Mouse (Mus musculus): ENCODE measurements at regions not wholly inside any gene's neighbourhood (a gene's known extent, or its start where the extent isn't known, plus 50 kb on each side); places are given as distances from the start of the nearest gene placed in this dataset.

- intact Hi-C loops (cut with DNase I): no loop called here
- no peak for DNase-seq (ENCODE audit: low spot score)
Measured at GRCm38 (mm10) chr11:39733434-39734076, 961.4 kb downstream of the Mat2b start.

DNA sequence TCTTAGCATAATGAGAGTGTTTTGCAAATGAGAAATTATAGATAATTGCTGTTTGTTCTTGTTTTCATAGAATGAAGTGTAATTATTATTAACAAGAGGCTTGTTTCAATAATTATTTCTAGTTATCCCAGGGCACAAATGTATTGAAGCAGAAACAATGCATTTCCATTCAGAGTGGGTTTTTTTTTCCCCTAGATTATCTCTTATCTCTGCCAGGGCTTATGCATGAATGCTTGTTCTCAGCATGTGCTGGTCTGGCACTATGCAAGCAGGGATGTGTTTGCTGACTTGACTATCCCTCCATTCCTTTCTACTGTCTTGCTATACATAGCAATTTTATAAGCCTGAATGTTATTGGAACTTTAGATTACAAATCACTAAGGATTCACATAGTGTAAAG, 971.4 kb downstream of the Mat2b start:
- no peak for DNase-seq (ENCODE audit: low spot score)
- intact Hi-C loops (cut with DNase I): no loop called here

GRCm38 (mm10) chr11:39678521-39678920, 1016.5 kb downstream of the Mat2b start:
- intact Hi-C loops (cut with DNase I): no loop called here
- no peak for DNase-seq (ENCODE audit: low spot score)

DNA sequence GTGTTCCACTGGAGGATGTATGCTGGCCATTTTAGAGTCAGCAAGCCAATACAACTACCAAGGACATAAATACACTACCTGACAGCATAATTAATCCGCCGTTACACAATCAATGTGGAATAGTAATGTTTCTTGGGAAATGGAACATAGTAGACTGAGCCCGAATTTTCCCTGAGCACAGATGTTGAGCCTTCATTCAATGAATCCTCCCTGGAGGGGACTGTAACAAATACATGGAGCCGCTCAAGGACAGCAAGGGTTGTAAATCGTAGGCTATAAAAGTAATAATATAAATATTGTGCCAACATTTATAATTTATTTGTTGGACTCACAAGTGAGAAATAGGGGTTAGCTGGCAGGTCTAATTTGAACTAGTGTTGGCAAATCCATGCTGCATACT, 1041.4 kb downstream of the Mat2b start:
- no peak for DNase-seq (ENCODE audit: low spot score)
- intact Hi-C loops (cut with DNase I): no loop called here

DNA sequence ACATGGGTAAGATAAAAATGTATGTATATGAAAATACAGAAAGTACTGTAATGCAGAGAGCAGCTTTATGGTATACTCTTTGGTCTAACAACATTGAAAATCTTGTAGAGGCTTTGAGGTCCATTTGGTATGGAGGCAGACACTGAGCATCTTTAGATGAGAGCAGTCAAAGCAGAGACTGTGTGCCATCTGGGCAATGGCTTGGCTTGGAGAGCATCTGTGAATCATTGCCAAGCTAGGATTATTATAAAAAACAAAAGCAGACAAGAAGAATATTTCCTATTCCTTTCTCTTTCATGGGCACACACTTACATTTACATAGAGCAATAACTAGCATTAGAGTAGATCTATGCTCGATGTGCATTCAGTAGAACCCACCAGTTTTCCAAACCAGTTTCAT, 1075.6 kb downstream of the Mat2b start:
- no peak for DNase-seq (ENCODE audit: low spot score)
- intact Hi-C loops (cut with DNase I): no loop called here

DNA sequence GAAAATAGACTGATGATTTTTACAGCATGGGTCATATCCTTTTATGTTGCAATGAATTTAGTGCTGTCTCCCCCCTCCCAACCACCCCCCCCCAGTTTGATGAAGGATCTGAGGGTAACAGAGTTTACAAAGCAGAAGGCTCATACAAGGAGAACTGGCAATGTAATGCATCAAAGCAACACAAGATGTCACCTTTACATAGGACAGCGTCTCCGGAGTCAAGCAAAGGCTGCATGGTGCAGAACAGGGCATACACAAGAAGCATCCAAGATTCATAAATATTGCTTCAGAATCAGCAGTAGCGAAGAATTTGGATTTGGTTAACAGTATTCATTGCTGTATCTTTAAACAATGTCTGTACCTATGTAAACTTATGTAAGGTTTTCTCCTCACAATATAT, 1079.2 kb downstream of the Mat2b start:
- intact Hi-C loops (cut with DNase I): no loop called here
- no peak for DNase-seq (ENCODE audit: low spot score)

DNA sequence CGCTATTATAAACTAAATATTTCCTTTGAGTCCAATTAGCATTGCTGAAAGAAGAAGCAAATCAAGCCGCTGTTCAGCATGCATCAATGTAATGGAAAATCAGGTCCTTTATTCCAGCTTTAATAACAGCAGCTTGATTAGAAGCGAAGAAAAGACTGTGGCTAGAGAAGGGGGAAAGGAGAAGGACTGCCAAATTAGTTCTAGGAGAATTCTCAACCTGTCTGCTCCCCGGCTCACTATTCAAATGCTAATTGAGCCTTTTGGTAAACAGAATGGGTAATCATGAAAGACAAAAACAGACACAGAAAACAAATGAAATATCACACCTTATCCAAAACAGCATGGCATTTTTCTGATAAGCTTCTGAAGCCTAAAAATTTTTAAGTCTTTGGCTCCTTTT, 1098.5 kb downstream of the Mat2b start:
- no peak for DNase-seq (ENCODE audit: low spot score)
- intact Hi-C loops (cut with DNase I): no loop called here

GRCm38 (mm10) chr11:39588641-39589385, 1106.2 kb downstream of the Mat2b start:
- no peak for DNase-seq (ENCODE audit: low spot score)
- intact Hi-C loops (cut with DNase I): loop anchor here (2.0 to 5.0 kb wide), 2 partner anchors 560 to 1013 kb away; no protein-coding TSS in a partner anchor

DNA sequence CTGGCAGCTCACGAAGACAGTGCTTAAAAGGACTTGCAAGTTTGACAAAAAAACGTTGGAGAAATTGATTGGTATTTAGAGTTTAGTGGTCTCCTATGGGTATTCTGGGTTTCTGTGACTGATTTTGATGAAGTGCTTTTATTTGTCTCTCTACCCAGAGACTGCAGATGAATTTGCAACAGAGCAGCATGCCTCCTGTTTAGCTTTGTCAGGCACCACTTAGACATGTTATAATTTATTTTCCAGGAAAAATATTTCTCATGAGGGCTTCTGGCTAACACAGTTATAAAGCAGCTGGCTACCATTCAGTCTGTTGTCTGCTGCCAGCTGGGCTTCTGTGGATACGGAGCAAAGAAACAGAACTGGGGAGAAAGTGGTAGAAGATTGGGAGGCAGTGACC, 1136.7 kb downstream of the Mat2b start:
- intact Hi-C loops (cut with DNase I): no loop called here
- no peak for DNase-seq (ENCODE audit: low spot score)

DNA sequence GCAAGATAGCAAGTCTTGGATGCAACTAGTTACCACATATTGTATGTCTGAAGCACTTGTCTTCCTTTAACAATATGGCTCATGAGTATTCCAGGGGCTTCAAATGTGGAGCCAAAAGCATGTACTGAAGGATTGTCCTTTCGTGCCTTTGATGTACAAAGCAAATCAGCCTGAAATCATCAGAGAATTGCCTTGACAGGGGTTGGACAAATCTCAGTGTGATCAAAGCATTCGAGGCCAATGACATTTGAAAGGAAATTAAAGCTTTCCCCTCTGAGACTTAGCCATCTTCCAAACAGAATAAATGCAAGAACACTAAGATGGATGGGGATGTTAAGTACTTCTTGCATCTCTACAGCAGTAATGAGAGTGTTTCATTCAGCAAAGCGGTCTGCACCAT, 1144.9 kb downstream of the Mat2b start:
- DNase-seq (ENCODE audit: low spot score): no peak
- intact Hi-C loops (cut with DNase I): no loop called here

DNA sequence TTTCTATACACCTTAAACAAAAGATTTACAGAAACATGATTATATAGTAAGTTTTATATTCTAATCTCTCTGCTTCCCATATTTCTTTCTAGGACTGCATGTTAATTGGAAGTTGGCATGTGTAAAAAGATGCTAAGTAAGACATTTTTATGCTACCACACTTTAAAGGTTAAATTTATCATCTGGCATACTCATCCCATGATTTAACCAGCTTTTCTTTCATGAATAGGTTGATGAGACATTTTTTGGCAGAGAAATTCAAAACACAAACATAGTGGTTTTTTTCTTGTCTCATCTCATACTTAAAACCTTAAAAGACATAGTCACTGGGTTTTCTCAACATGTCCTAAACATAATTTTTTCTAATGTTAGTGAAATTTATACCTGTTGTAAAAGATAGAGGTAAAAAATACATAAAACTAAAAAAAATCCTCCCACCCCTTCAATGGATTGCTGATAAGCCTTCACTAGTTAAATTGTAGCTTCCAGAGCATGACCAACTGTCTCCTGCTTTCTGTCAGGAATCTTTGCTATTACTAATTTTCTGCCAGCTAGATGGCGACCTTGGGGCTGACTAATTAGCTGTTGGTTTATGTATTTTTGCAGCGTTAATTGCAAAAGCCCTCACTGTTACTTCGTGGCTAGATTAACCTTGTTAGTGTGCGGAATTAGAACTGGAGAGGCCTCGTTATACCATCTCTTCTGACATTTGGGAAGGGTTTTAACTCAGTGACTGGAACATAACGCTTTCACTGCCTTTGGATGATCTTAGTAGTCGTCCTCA, 1169.9 kb downstream of the Mat2b start:
- intact Hi-C loops (cut with DNase I): no loop called here
- no peak for DNase-seq (ENCODE audit: low spot score)

DNA sequence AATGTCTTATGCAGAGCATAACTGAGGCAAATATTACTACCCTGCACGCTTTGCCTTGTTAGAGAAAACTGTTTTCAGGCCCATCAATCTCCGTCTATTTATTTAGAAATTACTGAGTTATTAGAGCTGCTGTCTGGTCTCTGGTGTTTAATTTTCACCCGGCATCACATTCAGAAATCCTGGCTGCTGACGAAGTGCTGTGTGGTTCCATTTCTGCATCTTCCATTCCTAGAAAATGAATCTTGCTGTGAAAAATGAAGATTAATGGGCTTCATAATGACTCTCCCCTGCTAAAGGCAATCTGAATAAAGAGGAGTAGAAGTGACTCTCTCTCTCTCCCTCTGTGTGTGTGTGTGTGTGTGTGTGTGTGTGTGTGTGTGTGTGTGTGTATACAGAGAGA, 1199.8 kb downstream of the Mat2b start:
- intact Hi-C loops (cut with DNase I): no loop called here
- no peak for DNase-seq (ENCODE audit: low spot score)

DNA sequence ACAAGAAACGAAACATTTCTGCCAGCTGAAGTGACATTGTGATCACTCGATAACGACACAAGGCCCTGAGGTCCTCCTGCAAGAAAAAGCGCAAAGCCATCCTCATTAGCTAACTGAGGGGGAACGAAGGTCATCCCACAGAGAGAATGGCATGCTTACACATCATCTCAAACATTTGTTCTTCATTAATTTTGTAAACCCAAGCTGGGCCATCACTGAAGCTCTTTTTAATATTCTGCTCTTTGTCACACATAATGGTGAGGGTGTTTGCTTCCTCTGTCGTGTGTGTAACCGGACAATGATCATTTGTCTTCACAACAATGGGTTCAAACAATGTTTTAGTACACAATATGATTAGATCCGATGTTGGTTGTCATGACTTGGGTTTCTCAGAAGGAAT, 1217.9 kb downstream of the Mat2b start:
- intact Hi-C loops (cut with DNase I): no loop called here
- no peak for DNase-seq (ENCODE audit: low spot score)

- intact Hi-C loops (cut with DNase I): no loop called here
- DNase-seq (ENCODE audit: low spot score): no peak
Measured at GRCm38 (mm10) chr11:39453329-39453952, 1241.6 kb downstream of the Mat2b start.

DNA sequence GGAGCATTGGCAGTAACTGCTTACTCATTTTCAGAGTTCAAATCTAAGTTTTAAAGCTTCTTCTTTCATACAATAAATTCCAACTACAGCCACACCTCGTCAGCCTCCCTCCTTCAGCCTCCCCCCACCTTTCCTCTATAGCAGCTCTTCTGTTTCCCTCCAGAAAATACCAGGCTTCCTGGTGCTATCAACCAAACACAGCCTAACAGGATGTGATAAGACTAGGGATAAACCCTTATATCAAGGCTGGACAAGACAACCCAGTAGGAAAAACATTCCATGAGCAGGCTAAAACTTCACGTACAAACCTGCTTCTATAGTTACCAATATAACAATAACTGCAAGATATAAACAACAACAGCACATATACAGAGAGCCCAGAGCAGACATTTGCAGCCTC, 1248.6 kb downstream of the Mat2b start:
- intact Hi-C loops (cut with DNase I): no loop called here
- DNase-seq (ENCODE audit: low spot score): no peak

DNA sequence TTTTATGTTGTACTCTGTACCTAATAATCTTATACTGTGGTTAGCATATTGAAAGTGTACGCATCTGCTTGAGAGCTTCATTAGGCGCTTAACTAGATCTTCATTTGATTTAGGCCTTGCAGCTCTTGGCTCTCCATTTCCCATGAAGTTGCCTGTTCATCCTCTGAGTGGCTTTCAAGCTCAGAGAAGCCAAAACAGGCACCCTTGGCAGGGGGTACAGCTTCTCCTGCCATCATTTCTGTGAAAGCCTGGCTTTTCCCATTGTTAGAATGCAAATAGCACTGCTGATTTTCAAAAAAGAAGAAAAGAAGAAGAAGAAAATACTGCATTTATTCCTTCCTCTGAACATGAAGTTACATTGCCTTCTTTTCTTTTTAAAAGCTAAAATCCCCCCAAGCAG, 1283.3 kb downstream of the Mat2b start:
- no peak for DNase-seq (ENCODE audit: low spot score)
- intact Hi-C loops (cut with DNase I): no loop called here

DNA sequence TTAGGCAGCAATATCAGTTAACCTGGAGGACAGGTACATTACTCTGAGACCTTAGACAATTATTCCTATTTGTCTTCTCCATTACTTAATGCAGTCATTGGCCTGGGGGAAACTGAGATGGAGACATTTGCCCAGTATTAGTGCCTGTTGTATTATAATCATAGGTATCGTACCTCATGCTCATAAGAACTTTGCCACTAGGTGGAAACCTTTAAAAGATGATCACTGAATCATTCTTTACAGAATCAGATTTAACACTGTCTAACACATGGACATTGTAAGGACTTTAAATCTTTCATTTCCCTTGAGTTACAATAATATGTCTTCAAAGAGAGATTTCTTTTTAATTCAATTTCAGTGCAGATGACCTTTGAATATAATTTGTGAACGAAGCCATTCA, 1283.8 kb downstream of the Mat2b start:
- intact Hi-C loops (cut with DNase I): no loop called here
- DNase-seq (ENCODE audit: low spot score): no peak

- intact Hi-C loops (cut with DNase I): no loop called here
- DNase-seq (ENCODE audit: low spot score): no peak
Measured at GRCm38 (mm10) chr11:39364827-39365226, 1330.2 kb downstream of the Mat2b start.

- DNase-seq (ENCODE audit: low spot score): no peak
- intact Hi-C loops (cut with DNase I): no loop called here
Measured at GRCm38 (mm10) chr11:39350616-39351015, 1344.4 kb downstream of the Mat2b start.
